Mouse (Mus musculus): ENCODE results near the gene Nlrx1.

The Nlrx1 gene

GRCm38 (mm10) chr9:44236601-44237000, 31.8 kb downstream of the Nlrx1 start:
- DNase-seq (ENCODE audit: low spot score in 2 of 2), result no peak

GRCm38 (mm10) chr9:44234479-44235427, 33.6 kb downstream of the Nlrx1 start:
- DNase-seq (ENCODE audit: low spot score in 2 of 2), result peak in 1 of 2 experiments; percentile 62

GRCm38 (mm10) chr9:44233802-44234478, 34.5 kb downstream of the Nlrx1 start, which contains the start of gene Cbl:
Gene Cbl, minus strand, starts transcription at chr9:44234049.
- peak; percentile 98 to 99 for DNase-seq (ENCODE audit: low spot score in 2 of 2)

GRCm38 (mm10) chr9:44233021-44233801, 35.2 kb downstream of the Nlrx1 start:
- peak; percentile 51 to 56 for DNase-seq (ENCODE audit: low spot score in 2 of 2)

GRCm38 (mm10) chr9:44231609-44232008, 36.8 kb downstream of the Nlrx1 start:
- no peak for DNase-seq (ENCODE audit: low spot score in 2 of 2)

GRCm38 (mm10) chr9:44225993-44226392, 42.4 kb downstream of the Nlrx1 start:
- DNase-seq (ENCODE audit: low spot score in 2 of 2), result no peak

GRCm38 (mm10) chr9:44213538-44213937, 54.9 kb downstream of the Nlrx1 start:
- DNase-seq (ENCODE audit: low spot score in 2 of 2), result no peak

DNA sequence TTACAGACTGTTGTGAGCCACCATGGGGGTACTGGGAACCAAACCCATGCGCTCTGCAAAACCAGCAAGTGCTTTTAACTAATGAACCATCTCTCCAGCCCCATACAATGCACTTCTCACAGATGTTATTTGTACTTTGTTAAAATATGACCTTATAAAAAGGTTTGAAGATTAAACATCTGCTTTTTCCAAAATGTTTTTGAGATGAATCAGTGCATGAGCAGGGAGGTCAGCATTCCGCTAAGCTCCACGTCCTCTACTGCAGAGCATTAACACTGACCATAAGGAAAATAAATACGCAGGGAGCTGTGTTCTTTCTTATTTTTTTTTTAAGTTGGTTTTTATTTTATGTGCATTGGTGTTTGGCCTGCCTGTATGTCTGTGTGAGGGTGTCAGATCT, 56.0 kb downstream of the Nlrx1 start:
- no peak for DNase-seq (ENCODE audit: low spot score in 2 of 2)

DNA sequence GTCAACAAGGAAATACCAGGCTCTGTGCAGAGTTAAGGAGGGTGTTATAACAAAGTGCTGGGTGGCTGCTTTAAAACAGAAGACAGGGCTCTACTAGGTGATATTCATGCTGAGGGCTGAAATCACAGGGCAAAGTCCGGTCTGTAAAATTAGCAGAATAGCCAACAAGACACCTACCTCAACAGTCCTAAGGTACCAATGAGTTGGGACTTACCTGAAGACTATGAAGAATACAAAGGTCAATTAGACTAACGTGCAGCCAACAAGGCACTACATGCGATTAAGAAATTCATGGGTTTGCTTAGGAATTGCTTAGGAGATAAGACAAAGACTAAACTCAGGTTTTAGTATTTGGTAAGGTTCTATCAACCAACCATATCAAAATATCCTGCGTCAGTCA, 59.0 kb downstream of the Nlrx1 start:
- DNase-seq (ENCODE audit: low spot score in 2 of 2), result no peak

GRCm38 (mm10) chr9:44207840-44208239, 60.6 kb downstream of the Nlrx1 start:
- DNase-seq (ENCODE audit: low spot score in 2 of 2), result no peak

Data from right cerebral cortex, postnatal 10 days (tissue).